Mouse (Mus musculus) spleen, postnatal 36 days (tissue): ENCODE data around the gene Col7a1.

Experiments
- DNase-seq, 2 experiments: peaks; one replicate each; pipeline ENCODE4 v3.0.0; 2022; ENCODE audit warnings: low spot score in 2 of 2, mixed read lengths in 1 of 2

Gene Col7a1

GRCm38 (mm10) chr9:108983209-108983608 lies 29.8 kb downstream of the Col7a1 start:
- no peak for DNase-seq

- DNase-seq = no peak
Observed at GRCm38 (mm10) chr9:108985710-108986109, 32.3 kb downstream of the Col7a1 start, which contains the start of gene Ucn2. Ucn2 (plus strand) TSS chr9:108986010.

GRCm38 (mm10) chr9:108987704-108988350 lies 34.4 kb downstream of the Col7a1 start:
- DNase-seq = no peak

GRCm38 (mm10) chr9:108989802-108990461 lies 36.5 kb downstream of the Col7a1 start:
- no peak for DNase-seq

- no peak for DNase-seq
Observed at GRCm38 (mm10) chr9:108990462-108990820, 37.1 kb downstream of the Col7a1 start.

GRCm38 (mm10) chr9:108991428-108992084 lies 38.2 kb downstream of the Col7a1 start, which contains the start of gene Pfkfb4:
Pfkfb4 (plus strand) TSS chr9:108991778.
- peak; percentile 99 to 100 for DNase-seq

GRCm38 (mm10) chr9:108992085-108992469 lies 38.7 kb downstream of the Col7a1 start:
- no peak for DNase-seq

- no peak for DNase-seq
Observed at GRCm38 (mm10) chr9:108992620-108993361, 39.4 kb downstream of the Col7a1 start.

GRCm38 (mm10) chr9:108996411-108996810 lies 43.0 kb downstream of the Col7a1 start:
- DNase-seq = no peak

GRCm38 (mm10) chr9:108998287-108999166 lies 45.1 kb downstream of the Col7a1 start:
- DNase-seq = no peak

- peak; percentile 42 to 44 for DNase-seq
Observed at GRCm38 (mm10) chr9:108999167-108999526, 45.8 kb downstream of the Col7a1 start.

GRCm38 (mm10) chr9:109000726-109001125 lies 47.3 kb downstream of the Col7a1 start:
- peak; percentile 55 to 67 for DNase-seq

- DNase-seq = peak in 1 of 2 experiments; percentile 30
Observed at GRCm38 (mm10) chr9:109003201-109003600, 49.8 kb downstream of the Col7a1 start.

GRCm38 (mm10) chr9:109007025-109007780 lies 53.8 kb downstream of the Col7a1 start:
- DNase-seq = no peak

- DNase-seq = no peak
Observed at GRCm38 (mm10) chr9:109008081-109008480, 54.7 kb downstream of the Col7a1 start.

GRCm38 (mm10) chr9:109008994-109009635 lies 55.7 kb downstream of the Col7a1 start:
- no peak for DNase-seq

GRCm38 (mm10) chr9:109009636-109010315 lies 56.4 kb downstream of the Col7a1 start:
- no peak for DNase-seq

GRCm38 (mm10) chr9:109010316-109010690 lies 56.9 kb downstream of the Col7a1 start:
- no peak for DNase-seq

GRCm38 (mm10) chr9:109015397-109015796 lies 62.0 kb downstream of the Col7a1 start:
- no peak for DNase-seq
